Comparison of ENCODE assay signal across 1 mouse cellular context in the genomic region with DNA sequence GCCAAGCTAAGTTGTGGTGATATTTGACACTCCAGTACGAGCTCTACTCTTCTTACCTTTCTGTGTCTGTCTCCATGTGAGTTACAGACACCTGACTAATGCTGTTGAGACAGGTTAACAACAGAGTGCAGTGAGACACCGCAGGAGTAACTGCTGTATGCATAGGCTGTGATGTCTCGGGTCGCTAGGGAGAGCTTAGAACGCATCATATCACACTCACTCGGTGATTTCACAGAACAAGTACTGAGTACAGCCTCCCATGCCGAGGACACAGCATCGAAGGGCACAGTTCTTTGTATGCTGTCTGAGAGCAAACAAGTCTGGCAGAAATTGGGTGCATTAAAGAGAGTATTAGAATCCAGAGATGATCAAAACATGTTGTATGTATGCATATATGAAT.
TF ChIP-seq lines count a peak whose summit lies in the region.

No protein-coding gene starts in this region.

TF ChIP-seq in CH12.LX, 34 proteins besides CTCF, POLR2A, EP300 and RAD21 (continued from another document):
- TF ChIP-seq JUN (IDR thresholded peaks at IDR 0.05; ENCODE audit: insufficient read depth, low read depth, low read length) (no peak), E2F4 (IDR thresholded peaks at IDR 0.05; ENCODE audit: insufficient replicate concordance, low read depth, low read length) (no peak), MAZ (IDR thresholded peaks at IDR 0.05; ENCODE audit: low read depth, low read length) (no peak), MYC (IDR thresholded peaks at IDR 0.05; ENCODE audit: low read depth, low read length) (no peak), HCFC1 (IDR thresholded peaks at IDR 0.05; ENCODE audit: low read depth, low read length) (no peak), PAX5 (IDR thresholded peaks at IDR 0.05; ENCODE audit: low read length) (no peak)
